Mouse (Mus musculus) heart, postnatal 25 days (tissue): ENCODE data around the gene Rnaset2b. TPM values are rescaled to one million over a fixed set of nuclear protein-coding genes. Genes with fewer than 3 reads are reported as not detected.
A peak's percentile ranks its signal among the peaks of the same experiment; 100 is the strongest.
"Not testable (repeated sequence)": the region's sequence is repeated elsewhere in the genome, so short reads cannot be mapped to it uniquely, and the experiment has no call there.

Experiments used
- DNase-seq: peaks from one replicate; pipeline ENCODE4 v3.0.0; 2022; ENCODE audit warnings: low spot score
- intact Hi-C: fragments of 180-260 bp; cut with DNase I; formaldehyde crosslinking; loops from one replicate; pipeline ENCODE4 v1.15.1; 2025
- total RNA-seq, 2 experiments: library from RNA; stranded (reverse); gene quantifications; 2 replicates each; pipeline ENCODE4 v1.2.3; 2021

Gene Rnaset2b
- total RNA-seq = 100 to 1,000 TPM; 166 to 167 TPM

DNA sequence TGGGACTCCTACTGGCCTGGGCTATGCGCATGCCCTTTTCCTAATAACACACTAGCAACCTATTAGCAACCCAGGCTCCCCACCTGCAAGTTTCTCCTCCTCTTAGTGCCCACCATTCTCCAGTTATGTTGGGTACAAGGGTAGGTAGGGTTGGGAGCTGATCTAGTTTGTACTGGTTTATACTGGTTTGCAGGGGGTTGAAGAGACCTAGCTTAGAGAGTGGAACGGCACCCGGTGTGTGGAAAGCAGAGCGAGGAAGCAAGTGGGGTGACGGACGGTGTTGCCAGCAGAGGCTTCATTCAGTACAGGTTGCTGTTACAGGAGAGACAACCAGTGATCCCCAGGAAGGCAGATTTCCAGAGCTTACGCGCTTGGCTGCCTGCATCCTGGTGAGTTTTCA lies at the start of gene Rnaset2b:
Gene Rnaset2b (plus strand): TSS at position 301 of the 400 bp plus-strand sequence.
- intact Hi-C loops = not testable (repeated sequence)

DNA sequence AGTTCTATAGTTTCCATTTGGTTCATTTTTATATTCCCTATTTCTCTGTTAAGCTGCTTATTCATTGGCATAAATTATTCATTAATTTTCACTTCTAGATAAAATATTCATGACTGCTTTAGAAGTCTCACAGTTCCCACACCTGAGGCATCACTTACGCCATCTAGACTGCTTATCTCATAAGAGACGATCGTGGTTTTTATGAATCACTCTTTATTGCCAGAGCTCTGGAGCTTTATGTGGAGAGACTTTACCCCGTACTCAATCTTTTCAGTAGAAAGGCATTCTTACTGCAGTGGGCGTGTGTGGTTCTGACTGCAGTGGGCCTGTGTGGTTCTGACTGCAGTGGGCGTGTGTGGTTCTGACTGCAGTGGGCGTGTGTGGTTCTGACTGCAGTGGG lies 38.8 kb upstream of the Rnaset2b start:
- intact Hi-C loops, DNase-seq: not testable (repeated sequence)

More for the DNA sequence above, at the start of gene Rnaset2b:
- DNase-seq = not testable (repeated sequence)

GRCm38 (mm10) chr17:6942560-6942959 lies 27.9 kb upstream of the Rnaset2b start:
- intact Hi-C loops, DNase-seq: not testable (repeated sequence)

- intact Hi-C loops, DNase-seq: not testable (repeated sequence)
These were observed 22.8 kb upstream of the Rnaset2b start for GRCm38 (mm10) chr17:6947637-6947983.

GRCm38 (mm10) chr17:6947984-6948768 lies 22.3 kb upstream of the Rnaset2b start, which contains the start of gene Rsph3b:
Gene Rsph3b (minus strand): TSS chr17:6948682.
- intact Hi-C loops = not testable (repeated sequence)
- DNase-seq = peak; percentile 74

DNA sequence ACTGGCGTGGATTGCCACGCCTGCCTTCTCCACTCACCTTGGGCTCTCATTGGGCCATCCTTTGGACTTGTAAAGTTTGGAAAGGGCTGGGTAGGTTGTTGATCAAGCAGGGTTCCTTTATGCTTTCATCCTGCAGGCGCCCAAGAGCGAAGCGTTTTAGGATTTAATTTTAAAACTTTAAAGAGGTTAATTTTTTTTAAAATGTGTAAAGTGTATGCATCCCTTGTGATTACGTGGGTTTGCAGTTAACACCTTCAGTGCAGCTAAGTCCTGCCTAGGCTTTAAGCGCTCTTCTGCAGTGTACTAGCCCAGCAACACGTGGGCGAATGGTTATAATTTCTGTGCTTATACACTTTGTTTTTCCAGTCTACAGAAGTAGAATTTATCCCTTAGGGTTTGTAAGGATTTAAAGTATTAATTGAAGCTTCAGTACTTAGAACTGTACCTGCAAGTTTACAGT lies 21.6 kb upstream of the Rnaset2b start:
- intact Hi-C loops, DNase-seq: not testable (repeated sequence)

GRCm38 (mm10) chr17:6958881-6959280 lies 11.6 kb upstream of the Rnaset2b start:
- DNase-seq, intact Hi-C loops: not testable (repeated sequence)

- intact Hi-C loops, DNase-seq: not testable (repeated sequence)
These were observed 10.7 kb upstream of the Rnaset2b start for GRCm38 (mm10) chr17:6959543-6960259.

DNA sequence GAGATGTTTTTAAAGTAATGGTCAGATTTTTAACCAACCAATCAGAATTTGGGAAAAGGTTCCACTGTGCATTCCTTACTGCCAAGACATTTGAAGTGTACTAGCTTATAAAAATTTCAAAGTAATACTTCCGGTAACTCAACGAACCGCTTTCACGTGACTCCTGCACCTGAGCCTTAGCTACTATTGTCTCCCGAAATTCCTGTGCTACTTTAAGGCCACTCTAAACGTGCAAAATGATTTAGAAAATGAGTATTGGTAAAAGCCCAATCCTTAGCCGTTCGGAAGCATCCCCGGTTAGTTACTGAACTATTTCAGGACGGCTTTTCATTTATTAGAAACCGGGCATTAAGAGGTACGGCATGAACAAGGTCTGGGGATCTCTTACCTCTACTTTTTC lies 10.1 kb upstream of the Rnaset2b start:
- DNase-seq, intact Hi-C loops: not testable (repeated sequence)

DNA sequence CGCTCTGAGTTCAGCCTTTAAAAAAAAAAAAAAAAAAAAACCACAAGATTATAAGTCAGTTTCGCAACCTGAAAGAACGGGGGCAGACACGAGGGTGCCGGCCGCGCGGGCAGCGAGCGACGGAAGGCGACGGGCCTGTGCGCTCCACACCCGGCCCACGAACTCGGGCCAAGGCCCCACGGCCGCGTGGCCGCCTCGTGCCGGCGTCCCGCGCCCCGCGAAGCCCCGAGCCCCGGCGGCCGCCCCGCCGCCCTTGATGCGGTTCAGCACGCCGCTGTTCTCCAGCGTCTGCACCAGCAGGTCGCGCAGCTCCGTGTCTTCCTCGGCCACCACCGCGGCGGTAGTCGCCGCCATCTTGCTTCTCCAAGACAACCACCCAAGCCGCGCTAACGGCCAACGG lies 9.7 kb upstream of the Rnaset2b start, which contains the start of gene Tagap1:
Gene Tagap1 (minus strand): TSS at position 381 of the 400 bp plus-strand sequence.
- intact Hi-C loops = not testable (repeated sequence)
- DNase-seq = peak; percentile 31

GRCm38 (mm10) chr17:6961181-6962000 lies 9.0 kb upstream of the Rnaset2b start:
- peak; percentile 12 for DNase-seq
- intact Hi-C loops = not testable (repeated sequence)

DNA sequence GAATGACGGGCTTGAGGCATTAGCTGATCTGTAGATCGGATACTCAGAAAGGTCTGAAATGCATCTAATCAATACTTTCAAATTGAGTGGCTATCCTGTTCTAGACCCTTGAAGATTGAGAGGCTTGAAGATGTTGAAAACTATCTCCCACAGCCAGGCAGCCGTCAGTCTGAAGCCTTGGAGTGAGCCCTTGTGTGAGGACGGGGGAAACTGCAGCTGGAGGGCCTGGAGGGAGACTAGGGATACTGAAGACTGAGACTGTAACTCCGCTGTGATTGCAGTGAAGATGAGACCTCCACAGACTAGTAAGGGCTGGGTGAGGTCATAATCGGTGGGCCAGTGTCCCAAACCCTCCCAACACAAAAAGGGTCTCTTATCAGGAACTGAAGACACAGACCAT lies 8.1 kb upstream of the Rnaset2b start:
- intact Hi-C loops, DNase-seq: not testable (repeated sequence)

DNA sequence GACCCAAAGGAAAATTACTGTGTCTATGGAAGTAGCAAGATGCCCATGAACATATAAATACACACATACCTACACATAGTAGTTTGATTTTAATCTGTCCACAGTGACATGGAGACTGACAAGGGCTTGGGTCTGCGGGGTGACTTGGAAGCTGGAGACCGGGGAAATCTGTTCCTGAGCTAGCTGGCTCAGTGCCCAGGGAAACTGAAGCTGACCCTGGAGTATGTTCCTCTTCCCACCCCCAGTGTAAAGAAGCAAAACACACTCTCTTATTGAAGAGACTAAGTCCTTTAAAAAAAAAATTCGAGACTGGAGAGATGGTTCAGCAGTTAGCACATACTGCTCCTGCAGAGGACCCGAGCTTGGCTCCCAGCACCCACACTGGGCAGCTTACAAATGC lies 7.5 kb upstream of the Rnaset2b start:
- intact Hi-C loops, DNase-seq: not testable (repeated sequence)

GRCm38 (mm10) chr17:6965364-6965763 lies 5.1 kb upstream of the Rnaset2b start:
- intact Hi-C loops, DNase-seq: not testable (repeated sequence)

DNA sequence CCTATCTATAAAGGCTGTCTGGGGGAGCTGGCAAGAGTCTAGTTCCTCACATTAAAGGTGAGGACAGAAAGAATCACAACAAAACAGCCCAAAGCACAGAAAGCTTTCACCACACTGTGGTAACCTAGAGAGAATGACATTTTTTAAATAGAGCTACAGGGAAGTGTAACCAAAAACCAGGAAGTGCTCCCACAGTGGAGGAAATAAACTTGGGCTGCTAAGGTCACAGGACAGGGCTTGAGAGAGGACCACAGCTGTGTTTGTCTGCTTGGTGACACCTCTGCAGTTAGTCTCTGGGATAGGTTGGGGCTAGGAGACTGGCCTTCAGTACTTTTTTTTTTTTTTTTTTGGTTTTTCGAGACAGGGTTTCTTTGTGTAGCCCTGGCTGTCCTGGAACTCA lies 2.8 kb upstream of the Rnaset2b start:
- DNase-seq, intact Hi-C loops: not testable (repeated sequence)

GRCm38 (mm10) chr17:6971238-6971637 lies 804 bp downstream of the Rnaset2b start:
- DNase-seq, intact Hi-C loops: not testable (repeated sequence)

GRCm38 (mm10) chr17:6972836-6973396 lies 2.5 kb downstream of the Rnaset2b start:
- DNase-seq, intact Hi-C loops: not testable (repeated sequence)

DNA sequence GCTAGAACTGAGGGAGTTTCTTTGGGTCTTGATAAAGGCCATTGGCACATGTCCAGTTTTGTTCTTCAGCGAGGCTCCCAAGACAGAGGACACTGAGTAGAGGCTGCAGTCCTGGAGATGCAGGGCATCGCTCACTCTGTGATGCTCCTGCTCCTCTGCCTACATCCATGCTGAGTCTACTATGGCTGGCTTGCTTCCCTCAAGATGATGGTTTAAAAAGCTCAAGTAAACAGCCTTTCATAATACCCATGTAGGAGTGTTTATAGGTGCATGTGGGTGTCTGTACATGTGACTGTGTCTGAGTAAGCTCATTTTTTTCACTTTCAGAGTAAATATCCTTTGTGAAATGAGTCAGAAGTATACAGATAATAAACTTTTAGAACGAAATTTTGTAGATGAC lies 4.6 kb downstream of the Rnaset2b start:
- DNase-seq, intact Hi-C loops: not testable (repeated sequence)
